Mouse (Mus musculus): ENCODE measurements around the gene Zbtb39.

GRCm38 (mm10) chr10:127705783-127706182, 33.6 kb upstream of the Zbtb39 start:
- TF ChIP-seq E2F4 (IDR thresholded peaks at IDR 0.05; ENCODE audit: borderline replicate concordance, low read depth, low read length), result no peak
- no peak for TF ChIP-seq CTCF (IDR thresholded peaks at IDR 0.05 in 2 of 3, conservative IDR thresholded peaks at IDR 0.05 in 1 of 3; ENCODE audit: control insufficient read depth in 1 of 3, insufficient read depth in 1 of 3, low read depth in 2 of 3, low read length in 3 of 3, poor library complexity in 1 of 3, severe bottlenecking in 1 of 3)
- no peak for TF ChIP-seq MAX (IDR thresholded peaks at IDR 0.05; ENCODE audit: low read length)
- TF ChIP-seq POLR2A (IDR thresholded peaks at IDR 0.05; ENCODE audit: control insufficient read depth in 1 of 2, insufficient read depth in 1 of 2, low read depth in 1 of 2, low read length in 2 of 2, poor library complexity in 1 of 2), result no peak
- TF ChIP-seq USF1 (IDR thresholded peaks at IDR 0.05; ENCODE audit: low read depth, low read length), result no peak
- TF ChIP-seq TCF12 (IDR thresholded peaks at IDR 0.05; ENCODE audit: low read depth, low read length), result 0 out of 2 replicates have a peak, but pooled peaks have one; percentile 24
